Mouse (Mus musculus): ENCODE measurements at regions not wholly inside any gene's neighbourhood (a gene's known extent, or its start where the extent isn't known, plus 50 kb on each side); places are given as distances from the start of the nearest gene placed in this dataset.

GRCm38 (mm10) chr8:50521346-50521745 lies 1677.6 kb upstream of the Tenm3 start:
- no peaks in the 10 kb centered on the region for H3K9me3 ChIP-seq (replicated peaks; ENCODE audit: control insufficient read depth, low read length, poor library complexity, severe bottlenecking)
- 42% methylated on average over 5 of the region's 5 CpGs for WGBS
- no peak overlapping the region for H3K4me2 ChIP-seq (ENCODE audit: low read length)
- peaks cover 6% of the 10 kb centered on the region; the same call in 1 of the 2 replicates for H3K4me1 ChIP-seq (ENCODE audit: control insufficient read depth, insufficient read depth, low read length)
- H3K27me3 ChIP-seq (ENCODE audit: control insufficient read depth, insufficient read depth, low read depth, low read length), result no peaks in the 10 kb centered on the region
- ATAC-seq, result no peak
- H3K9ac ChIP-seq (ENCODE audit: low read depth, low read length), result no peak overlapping the region
- H3K4me3 ChIP-seq (ENCODE audit: low read depth, low read length), result no peak overlapping the region
- H3K27ac ChIP-seq (ENCODE audit: low read length), result peak overlapping the region; percentile 11; the same call in 1 of the 2 replicates
- H3K36me3 ChIP-seq (ENCODE audit: control insufficient read depth, insufficient read depth, low read length), result no peaks in the 10 kb centered on the region
